Mouse (Mus musculus) cerebellum, adult 2 months (tissue): ENCODE data around the gene Slc39a2.

ENCODE experiments used
- CTCF ChIP-seq: fragments of 200-500 bp; IDR thresholded peaks from 2 replicates; pipeline ENCODE4 v1.5.1; 2011; ENCODE audit warnings: low read depth, mild to moderate bottlenecking, control low read depth, low read length, moderate library complexity, borderline replicate concordance; ENCODE audit not compliant: insufficient read depth
- POLR2A ChIP-seq: fragments of 200-500 bp; IDR thresholded peaks from 2 replicates; pipeline ENCODE4 v1.6.1; 2011; ENCODE audit warnings: low read length, control low read depth, borderline replicate concordance; ENCODE audit not compliant: insufficient read depth

- no peak for TF ChIP-seq POLR2A
- TF ChIP-seq CTCF: no peak
Measured at GRCm38 (mm10) chr14:51941577-51941976, 48.9 kb downstream of the Slc39a2 start.
